Mouse (Mus musculus) kidney, adult 2 months (tissue): ENCODE results near the gene Fbxo46.

Experiments used
- CTCF ChIP-seq: fragments of 200-500 bp; conservative IDR thresholded peaks from 2 replicates; pipeline ENCODE4 v1.5.1; 2011; ENCODE audit warnings: low read depth, mild to moderate bottlenecking, control low read depth, low read length, moderate library complexity, mixed read lengths; ENCODE audit not compliant: insufficient read depth, insufficient read length
- POLR2A ChIP-seq: fragments of 200-500 bp; IDR thresholded peaks from one replicate; pipeline ENCODE4 v1.6.1; 2011; ENCODE audit warnings: low read depth, low read length, control low read depth

GRCm38 (mm10) chr7:19136168-19136567, 16.5 kb downstream of the Fbxo46 start:
- TF ChIP-seq POLR2A (no peak), CTCF (no peak)
